Mouse (Mus musculus) adrenal gland, postnatal 25 days (tissue): ENCODE results near the gene Gak. TPM values are rescaled to one million over a fixed set of nuclear protein-coding genes. Genes with fewer than 3 reads are reported as not detected.
"Not testable (repeated sequence)": the region's sequence is repeated elsewhere in the genome, so short reads cannot be mapped to it uniquely, and the experiment has no call there.

Experiments used
- DNase-seq: peaks from one replicate; pipeline ENCODE4 v3.0.0; 2021; ENCODE audit warnings: mixed read lengths
- total RNA-seq: library from RNA; stranded (reverse); gene quantifications from 2 replicates; pipeline ENCODE4 v1.2.3, GENCODE M21; 2021

The Gak gene
- total RNA-seq, 1 experiment from 2014 or later: 86.7 TPM

- DNase-seq: no peak
These were observed 26.5 kb upstream of the Gak start for GRCm38 (mm10) chr5:108655891-108656650.

- no peak for DNase-seq
These were observed 25.8 kb upstream of the Gak start for GRCm38 (mm10) chr5:108655381-108655780.

- DNase-seq: no peak
These were observed 25.0 kb upstream of the Gak start for GRCm38 (mm10) chr5:108654444-108654990.

- DNase-seq: no peak
These were observed 23.8 kb upstream of the Gak start for GRCm38 (mm10) chr5:108653341-108653740.

- peak; percentile 26 for DNase-seq
These were observed 22.3 kb upstream of the Gak start for GRCm38 (mm10) chr5:108651823-108652222.

- no peak for DNase-seq
These were observed 21.7 kb upstream of the Gak start for GRCm38 (mm10) chr5:108651136-108651720.

GRCm38 (mm10) chr5:108650341-108650740 is 20.8 kb upstream of the Gak start:
- no peak for DNase-seq

GRCm38 (mm10) chr5:108648937-108649576 is 19.5 kb upstream of the Gak start:
- DNase-seq: no peak

GRCm38 (mm10) chr5:108647820-108648465 is 18.4 kb upstream of the Gak start:
- DNase-seq: no peak

GRCm38 (mm10) chr5:108647311-108647710 is 17.8 kb upstream of the Gak start:
- DNase-seq: no peak

- no peak for DNase-seq
These were observed 16.7 kb upstream of the Gak start for GRCm38 (mm10) chr5:108646343-108646660.

GRCm38 (mm10) chr5:108645651-108646342 is 16.2 kb upstream of the Gak start:
- DNase-seq: no peak

GRCm38 (mm10) chr5:108643674-108644073 is 14.1 kb upstream of the Gak start:
- no peak for DNase-seq

GRCm38 (mm10) chr5:108636172-108636571 is 6.6 kb upstream of the Gak start:
- DNase-seq: no peak

- DNase-seq: not testable (repeated sequence)
These were observed 4.5 kb upstream of the Gak start for GRCm38 (mm10) chr5:108634088-108634487.

- no peak for DNase-seq
These were observed 4.1 kb upstream of the Gak start for GRCm38 (mm10) chr5:108633676-108634075.

GRCm38 (mm10) chr5:108628891-108629633 is 493 bp downstream of the Gak start:
- no peak for DNase-seq

- no peak for DNase-seq
These were observed 3.4 kb downstream of the Gak start for GRCm38 (mm10) chr5:108626050-108626660.

- DNase-seq: no peak
These were observed 7.7 kb downstream of the Gak start for GRCm38 (mm10) chr5:108621870-108622269.

GRCm38 (mm10) chr5:108610426-108610825 is 19.1 kb downstream of the Gak start:
- no peak for DNase-seq

- no peak for DNase-seq
These were observed 27.0 kb downstream of the Gak start for GRCm38 (mm10) chr5:108602537-108602936.
